Mouse (Mus musculus): ENCODE measurements around the gene Bicc1.

DNA sequence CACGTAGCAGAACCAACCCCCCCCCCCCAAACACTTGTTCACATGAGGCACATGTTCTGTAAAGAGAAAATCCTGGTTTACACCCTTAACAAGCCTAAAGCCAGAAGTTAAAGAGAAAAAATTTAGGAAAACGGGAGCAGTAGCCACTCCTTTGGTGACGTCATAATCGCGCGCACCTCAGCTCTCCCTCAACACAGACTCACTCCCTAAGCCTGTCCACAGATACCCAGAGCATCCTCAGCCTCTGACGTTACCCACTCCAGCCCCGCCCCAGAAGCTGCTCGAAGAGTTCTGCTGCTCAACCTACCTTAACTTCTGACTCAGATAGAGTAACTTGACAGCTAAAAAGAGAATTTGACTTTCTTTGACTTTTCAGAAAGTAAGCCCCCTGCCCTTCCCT, 28.2 kb downstream of the Bicc1 start:
- TF ChIP-seq FLI1 (IDR thresholded peaks at IDR 0.05; ENCODE audit: low read length) = no peak
- TF ChIP-seq GATA1 (IDR thresholded peaks at IDR 0.05; ENCODE audit: borderline replicate concordance, low read length) = no peak
